Mouse (Mus musculus) right cerebral cortex, postnatal 10 days (tissue): ENCODE data around the gene Plekhn1.
A peak's percentile ranks its signal among the peaks of the same experiment; 100 is the strongest.

Experiments used
- DNase-seq, 2 experiments: peaks; one replicate each; pipeline ENCODE4 v3.0.0; 2021; ENCODE audit warnings: low spot score in 2 of 2

The Plekhn1 gene

GRCm38 (mm10) chr4:156185950-156186850 is 48.5 kb downstream of the Plekhn1 start:
- DNase-seq: peak; percentile 74 to 75

GRCm38 (mm10) chr4:156185456-156185949 is 49.2 kb downstream of the Plekhn1 start:
- no peak for DNase-seq

- DNase-seq: peak in 1 of 2 experiments; percentile 43
Measured at GRCm38 (mm10) chr4:156184291-156184954, 50.2 kb downstream of the Plekhn1 start.

GRCm38 (mm10) chr4:156183747-156184146 is 50.9 kb downstream of the Plekhn1 start:
- DNase-seq: no peak

- DNase-seq: no peak
Measured at GRCm38 (mm10) chr4:156177630-156178029, 57.0 kb downstream of the Plekhn1 start.

- no peak for DNase-seq
Measured at GRCm38 (mm10) chr4:156171828-156172227, 62.8 kb downstream of the Plekhn1 start.
